Mouse (Mus musculus) kidney, postnatal 0 days (tissue): ENCODE measurements around the gene Agxt. TPM values are rescaled to one million over a fixed set of nuclear protein-coding genes. Genes with fewer than 3 reads are reported as not detected.

Experiments
- ATAC-seq: fragments of 200-750 bp; cut with Nextera tagmentation; replicated peaks from 2 replicates; pipeline ENCODE4 v1.8.0; 2017; ENCODE audit warnings: low read depth, moderate number of reproducible peaks, moderate TSS enrichment, moderate library complexity; ENCODE audit not compliant: low FRiP score
- DNase-seq: peaks from one replicate; pipeline ENCODE4 v3.0.0-alpha.2; 2016; ENCODE audit warnings: low spot score
- H3K27ac ChIP-seq: fragments of 300-500 bp; sonication (generic); 2 replicates; pipeline ENCODE4 v1.5.1; 2014; ENCODE audit warnings: mild to moderate bottlenecking
- H3K27me3 ChIP-seq: fragments of 300-500 bp; sonication (generic); 2 replicates; pipeline ENCODE4 v1.6.1; 2014; ENCODE audit warnings: low read length, mixed read lengths; ENCODE audit not compliant: insufficient read depth
- H3K36me3 ChIP-seq: fragments of 300-500 bp; sonication (generic); 2 replicates; pipeline ENCODE4 v1.6.1; 2014; ENCODE audit warnings: low read length, mixed read lengths; ENCODE audit not compliant: insufficient read depth
- H3K4me1 ChIP-seq: fragments of 300-500 bp; sonication (generic); replicated peaks from 2 replicates; pipeline ENCODE4 v1.6.1; 2014; ENCODE audit warnings: antibody characterized with exemption, low read length, mixed read lengths; ENCODE audit not compliant: insufficient read depth
- H3K4me2 ChIP-seq: fragments of 300-500 bp; sonication (generic); 2 replicates; pipeline ENCODE4 v1.6.1; 2014; ENCODE audit warnings: mild to moderate bottlenecking, low read length, moderate library complexity, mixed read lengths
- H3K4me3 ChIP-seq: fragments of 300-500 bp; sonication (generic); replicated peaks from 2 replicates; pipeline ENCODE4 v1.5.1; 2014; ENCODE audit warnings: low read depth, low read length
- H3K9ac ChIP-seq: fragments of 300-500 bp; sonication (generic); 2 replicates; pipeline ENCODE4 v1.6.1; 2014; ENCODE audit warnings: low read depth, low read length
- H3K9me3 ChIP-seq: fragments of 300-500 bp; sonication (generic); replicated peaks from 2 replicates; pipeline ENCODE4 v1.6.1; 2016; ENCODE audit warnings: low read length, inconsistent platforms, mixed read lengths
- CTCF ChIP-seq: IDR thresholded peaks from 2 replicates; pipeline ENCODE4 v1.5.1; 2016; ENCODE audit warnings: antibody characterized with exemption, low read depth, mild to moderate bottlenecking, moderate library complexity
- WGBS: fragments of 180-500 bp; shearing (Covaris S2); extraction: QIAGEN DNeasy Blood & Tissue Kit; methylation state at CpG from one replicate; pipeline ENCODE4 v1.1.7; 2014; 5-methylcytosine and 5-hydroxymethylcytosine counted together
- polyA plus RNA-seq: library from polyadenylated mRNA; unstranded; fragments of >200 nt; fragmentation: Nextera tagmentation; extraction: Ambion mirVana; gene quantifications from 2 replicates; pipeline ENCODE4 v1.2.1, GENCODE M21; 2015

The Agxt gene
- polyA plus RNA-seq, 1 experiment from 2014 or later = 0.33 TPM

DNA sequence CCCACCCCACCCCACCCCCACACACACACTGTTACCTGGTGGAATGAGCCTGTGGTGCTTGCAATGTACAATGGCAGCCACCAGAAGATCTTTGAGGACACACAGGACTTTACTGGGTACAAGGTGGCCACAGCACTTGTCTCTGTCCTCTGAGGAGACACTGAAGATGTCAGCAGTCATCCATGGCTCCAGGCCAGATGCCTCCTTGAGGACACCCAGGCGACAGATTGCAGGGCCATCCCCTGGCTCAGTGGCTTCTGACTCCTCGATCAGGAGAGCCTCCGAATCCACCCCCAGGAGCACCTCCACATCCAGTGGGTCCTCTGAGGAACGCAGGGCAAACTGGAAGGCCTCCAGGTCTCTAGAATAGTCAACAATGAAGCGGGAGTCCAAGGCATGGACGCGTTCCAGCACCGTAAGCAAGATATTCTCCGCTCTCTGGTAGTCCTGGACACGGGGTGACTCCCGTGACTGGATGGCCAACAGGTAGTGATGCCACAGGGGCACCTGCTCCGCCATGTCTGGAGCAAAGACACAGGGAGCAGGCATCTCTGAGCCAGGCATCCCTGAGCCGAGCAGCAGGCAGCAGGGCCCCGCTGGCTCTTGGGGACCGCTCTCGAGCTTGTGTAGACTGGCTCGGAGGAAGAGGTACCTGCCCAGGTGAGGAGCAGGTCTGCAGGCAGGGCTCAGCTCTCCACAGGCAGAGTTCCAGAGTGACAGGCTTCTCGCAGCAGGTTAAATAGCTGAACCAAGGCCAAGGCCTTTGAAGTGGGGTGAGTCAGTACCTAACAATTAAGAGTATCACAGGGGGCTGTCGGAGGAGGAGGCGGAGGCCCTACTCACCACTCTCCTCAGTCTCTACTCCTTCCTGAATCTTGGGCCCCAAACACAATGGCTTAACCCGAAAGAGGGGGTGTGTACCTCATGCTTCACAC lies 24.8 kb downstream of the Agxt start:
- ATAC-seq (0 out of 2 replicates have a peak, but pooled peaks have one; percentile 9), DNase-seq (no peak)
- no peak for TF ChIP-seq CTCF
- Histone ChIP-seq H3K27me3 (no peaks in the 10 kb centered on the region), H3K4me2 (no peak overlapping the region), H3K4me3 (no peak overlapping the region), H3K27ac (peak overlapping the region; percentile 57; the same call in 1 of the 2 replicates), H3K9me3 (no peaks in the 10 kb centered on the region), H3K4me1 (no peaks in the 10 kb centered on the region), H3K9ac (no peak overlapping the region), H3K36me3 (no peaks in the 10 kb centered on the region)
- WGBS = 70% methylated on average over 21 of the region's 21 CpGs

DNA sequence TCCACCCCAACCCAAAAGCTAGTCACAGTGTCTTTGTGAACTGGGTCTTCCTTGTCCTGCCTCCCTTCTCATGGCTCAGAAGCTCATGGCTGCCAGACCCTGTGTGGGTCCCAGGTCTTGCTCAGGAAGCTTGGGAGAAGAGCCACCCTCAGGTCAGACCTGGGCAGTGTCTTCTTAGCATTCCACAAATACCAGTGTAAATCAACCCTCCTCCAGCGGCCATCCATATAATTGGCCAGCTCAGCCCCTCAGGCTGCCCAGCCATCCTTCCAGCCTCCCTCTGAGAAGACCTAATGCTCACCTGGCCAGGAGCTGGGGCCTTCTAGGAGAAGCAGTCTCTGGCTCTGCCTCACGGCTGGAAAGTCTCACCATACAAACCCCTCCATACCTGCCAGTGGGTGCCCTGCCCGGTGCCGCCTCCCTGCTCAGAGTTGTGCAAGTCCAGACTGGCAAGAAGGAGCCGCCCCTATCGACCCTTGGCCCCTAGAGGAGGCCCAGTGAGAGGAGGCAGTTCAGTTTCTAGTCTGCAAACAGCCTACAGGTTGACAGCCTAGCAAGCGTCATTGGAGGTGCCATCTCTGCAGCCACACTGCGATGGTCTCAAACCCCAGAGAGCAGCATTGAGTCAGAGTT lies 25.6 kb downstream of the Agxt start, which contains the start of gene 2310007B03Rik:
Gene 2310007B03Rik, minus strand, starts transcription at position 448 of the 633 bp plus-strand sequence.
- Histone ChIP-seq H3K9me3 (no peaks in the 10 kb centered on the region), H3K27ac (peak within 1 kb of the TSS; percentile 57; the same call in 1 of the 2 replicates), H3K4me1 (no peaks in the 10 kb centered on the region), H3K9ac (no peak within 1 kb of the TSS), H3K4me3 (no peak within 1 kb of the TSS), H3K36me3 (no peaks in the 10 kb centered on the region), H3K27me3 (no peaks in the 10 kb centered on the region), H3K4me2 (peak within 1 kb of the TSS; percentile 4; the same call in 1 of the 2 replicates)
- WGBS = 54% methylated on average over 8 of the region's 8 CpGs
- DNase-seq = no peak
- peak; percentile 80 for ATAC-seq
- TF ChIP-seq CTCF = no peak

DNA sequence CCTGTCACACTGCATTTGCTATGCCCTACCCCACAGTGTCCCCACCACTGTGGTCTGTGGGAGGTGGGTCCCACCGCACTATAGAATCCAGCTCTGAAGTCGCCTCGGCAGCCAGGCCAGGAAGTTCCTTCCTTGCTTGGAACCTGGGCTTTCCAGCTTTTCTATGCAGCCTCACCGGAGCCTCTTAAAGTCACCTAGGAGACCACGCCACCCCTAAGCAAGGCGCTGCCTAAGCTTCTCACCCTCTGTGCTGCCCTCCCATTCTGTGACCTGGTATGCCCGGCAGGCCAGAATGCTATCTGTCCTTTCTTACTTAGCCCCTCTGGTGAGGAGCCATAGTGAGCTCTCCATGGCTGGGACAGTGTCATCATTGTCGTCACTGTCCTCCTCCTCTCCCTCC lies 26.3 kb downstream of the Agxt start:
- no peak for DNase-seq
- Histone ChIP-seq H3K27ac (no peak overlapping the region), H3K27me3 (no peaks in the 10 kb centered on the region), H3K4me3 (no peak overlapping the region), H3K9me3 (no peaks in the 10 kb centered on the region), H3K4me1 (no peaks in the 10 kb centered on the region), H3K4me2 (no peak overlapping the region), H3K9ac (no peak overlapping the region), H3K36me3 (no peaks in the 10 kb centered on the region)
- 78% methylated on average over 8 of the region's 8 CpGs for WGBS
- TF ChIP-seq CTCF = no peak
- ATAC-seq = no peak

DNA sequence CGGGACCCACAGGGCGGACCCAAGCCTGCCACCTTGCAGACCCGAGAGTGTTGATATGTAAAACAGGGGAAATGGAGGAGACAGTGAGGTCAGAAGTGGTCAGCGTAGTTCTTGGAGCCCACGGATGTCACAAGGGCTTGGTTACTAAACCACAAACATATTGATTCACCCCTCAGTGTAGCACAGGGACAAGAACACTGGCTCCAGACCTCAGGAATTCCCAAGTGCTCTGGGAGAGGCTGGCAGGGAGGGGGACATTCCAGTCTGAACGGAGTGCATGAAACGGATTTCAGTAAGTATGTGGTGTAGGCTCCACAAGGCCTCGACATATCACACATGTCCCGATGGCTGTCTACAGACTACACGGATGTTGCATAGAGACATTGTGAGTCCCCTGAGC lies 26.9 kb downstream of the Agxt start:
- DNase-seq (no peak), ATAC-seq (no peak)
- TF ChIP-seq CTCF = no peak
- H3K4me1 ChIP-seq = no peaks in the 10 kb centered on the region
- H3K9me3 ChIP-seq = no peaks in the 10 kb centered on the region
- H3K36me3 ChIP-seq = no peaks in the 10 kb centered on the region
- no peak overlapping the region for H3K4me3 ChIP-seq
- H3K9ac ChIP-seq = no peak overlapping the region
- H3K27ac ChIP-seq = no peak overlapping the region
- no peak overlapping the region for H3K4me2 ChIP-seq
- no peaks in the 10 kb centered on the region for H3K27me3 ChIP-seq
- WGBS = 79% methylated on average over 10 of the region's 10 CpGs

DNA sequence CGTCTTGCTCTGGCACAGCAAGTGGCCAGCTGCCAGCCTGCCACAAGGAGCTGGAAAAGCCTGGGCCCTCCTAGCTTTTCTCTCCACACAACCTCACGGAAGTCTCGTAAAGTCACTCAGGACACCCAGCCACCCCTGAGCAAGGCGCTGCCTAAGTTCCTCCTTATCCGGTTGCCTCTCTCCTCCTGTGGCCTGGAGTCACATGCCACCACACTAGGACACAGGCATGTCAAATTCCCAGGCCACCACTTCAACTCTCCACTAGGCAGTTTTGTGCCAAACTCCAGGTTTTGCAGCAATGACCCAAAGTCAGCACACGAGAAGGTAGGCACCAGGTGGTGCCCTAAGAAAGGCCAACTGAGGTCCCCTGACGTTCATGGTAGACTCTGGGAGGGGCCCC lies 27.5 kb downstream of the Agxt start:
- H3K4me3 ChIP-seq = no peak overlapping the region
- H3K9ac ChIP-seq = no peak overlapping the region
- DNase-seq (no peak), ATAC-seq (no peak)
- no peak overlapping the region for H3K27ac ChIP-seq
- no peak overlapping the region for H3K4me2 ChIP-seq
- 81% methylated on average over 7 of the region's 7 CpGs for WGBS
- TF ChIP-seq CTCF = no peak
- H3K36me3 ChIP-seq = no peaks in the 10 kb centered on the region
- no peaks in the 10 kb centered on the region for H3K4me1 ChIP-seq
- no peaks in the 10 kb centered on the region for H3K9me3 ChIP-seq
- H3K27me3 ChIP-seq = no peaks in the 10 kb centered on the region

DNA sequence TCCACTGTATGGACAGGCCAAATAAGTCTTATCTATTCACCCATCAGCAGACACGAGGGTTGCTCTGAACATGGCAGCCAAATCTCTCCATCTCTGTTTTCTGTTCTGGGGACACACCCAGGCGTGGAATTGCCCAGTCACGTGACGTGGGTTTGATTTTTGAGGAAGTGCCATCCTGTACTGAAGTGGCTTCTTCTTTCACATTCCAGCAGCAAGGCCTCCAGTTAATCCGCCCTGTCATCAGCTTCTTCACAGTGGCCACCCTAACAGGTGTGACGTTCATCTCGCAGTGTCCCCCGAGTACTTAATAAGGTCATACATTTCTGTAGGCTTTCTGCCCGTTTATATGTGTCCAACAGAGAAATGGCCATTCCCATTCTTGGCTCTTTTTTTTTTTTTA lies 30.4 kb downstream of the Agxt start:
- Histone ChIP-seq H3K9ac (no peak overlapping the region), H3K27ac (no peak overlapping the region), H3K27me3 (no peaks in the 10 kb centered on the region), H3K9me3 (no peaks in the 10 kb centered on the region), H3K4me1 (no peaks in the 10 kb centered on the region), H3K4me3 (no peak overlapping the region), H3K4me2 (no peak overlapping the region), H3K36me3 (no peaks in the 10 kb centered on the region)
- DNase-seq = no peak
- no peak for TF ChIP-seq CTCF
- ATAC-seq = no peak
- 73% methylated on average over 9 of the region's 9 CpGs for WGBS
